Mouse (Mus musculus): Measurements from ENCODE around the gene Hhat. TPM values are rescaled to one million over a fixed set of nuclear protein-coding genes. Genes with fewer than 3 reads are reported as not detected.

Gene Hhat
- polyA plus RNA-seq, 1 experiment: not detected

- Histone ChIP-seq H3K4me1 (ENCODE audit: control insufficient read depth) (no peaks in the 10 kb centered on the region), H3K36me3 (ENCODE audit: control insufficient read depth) (no peaks in the 10 kb centered on the region), H3K9me3 (ENCODE audit: control insufficient read depth, low read length) (no peaks in the 10 kb centered on the region; the same call in 1 of the 2 replicates), H3K27me3 (ENCODE audit: control insufficient read depth) (no peaks in the 10 kb centered on the region), H3K4me3 (replicated peaks) (no peak overlapping the region)
- TF ChIP-seq GATA1 (IDR thresholded peaks at IDR 0.05; ENCODE audit: low read length) (no peak), TAL1 (IDR thresholded peaks at IDR 0.05; ENCODE audit: low read length) (no peak)
These were observed 88.6 kb downstream of the Hhat start for GRCm38 (mm10) chr1:192682219-192682951.

- Histone ChIP-seq H3K27me3 (ENCODE audit: control insufficient read depth) (no peaks in the 10 kb centered on the region), H3K9me3 (ENCODE audit: control insufficient read depth, low read length) (peaks cover 5% of the 10 kb centered on the region), H3K36me3 (ENCODE audit: control insufficient read depth) (no peaks in the 10 kb centered on the region), H3K4me3 (replicated peaks) (no peak overlapping the region), H3K4me1 (ENCODE audit: control insufficient read depth) (no peaks in the 10 kb centered on the region)
- TF ChIP-seq TAL1 (IDR thresholded peaks at IDR 0.05; ENCODE audit: low read length): no peak
- TF ChIP-seq GATA1 (IDR thresholded peaks at IDR 0.05; ENCODE audit: low read length): no peak
These were observed 93.8 kb downstream of the Hhat start for GRCm38 (mm10) chr1:192677236-192677635.

GRCm38 (mm10) chr1:192663608-192664007, 107.4 kb downstream of the Hhat start:
- Histone ChIP-seq H3K27me3 (ENCODE audit: control insufficient read depth) (no peaks in the 10 kb centered on the region), H3K36me3 (ENCODE audit: control insufficient read depth) (no peaks in the 10 kb centered on the region), H3K4me1 (ENCODE audit: control insufficient read depth) (peaks cover 6% of the 10 kb centered on the region), H3K9me3 (ENCODE audit: control insufficient read depth, low read length) (no peaks in the 10 kb centered on the region), H3K4me3 (replicated peaks) (no peak overlapping the region)
- TF ChIP-seq GATA1 (IDR thresholded peaks at IDR 0.05; ENCODE audit: low read length) (no peak), TAL1 (IDR thresholded peaks at IDR 0.05; ENCODE audit: low read length) (no peak)

- no peak overlapping the region for H3K4me3 ChIP-seq (replicated peaks)
- no peak for TF ChIP-seq GATA1 (IDR thresholded peaks at IDR 0.05; ENCODE audit: low read length)
- TF ChIP-seq TAL1 (IDR thresholded peaks at IDR 0.05; ENCODE audit: low read length): no peak
- H3K9me3 ChIP-seq (ENCODE audit: control insufficient read depth, low read length): no peaks in the 10 kb centered on the region
- peaks cover 6% of the 10 kb centered on the region for H3K4me1 ChIP-seq (ENCODE audit: control insufficient read depth)
- no peaks in the 10 kb centered on the region for H3K36me3 ChIP-seq (ENCODE audit: control insufficient read depth)
- no peaks in the 10 kb centered on the region for H3K27me3 ChIP-seq (ENCODE audit: control insufficient read depth)
These were observed 107.9 kb downstream of the Hhat start for GRCm38 (mm10) chr1:192663092-192663491.

GRCm38 (mm10) chr1:192661612-192662011, 109.4 kb downstream of the Hhat start:
- Histone ChIP-seq H3K27me3 (ENCODE audit: control insufficient read depth) (no peaks in the 10 kb centered on the region), H3K4me1 (ENCODE audit: control insufficient read depth) (peaks cover 6% of the 10 kb centered on the region), H3K36me3 (ENCODE audit: control insufficient read depth) (no peaks in the 10 kb centered on the region), H3K4me3 (replicated peaks) (no peak overlapping the region), H3K9me3 (ENCODE audit: control insufficient read depth, low read length) (no peaks in the 10 kb centered on the region)
- no peak for TF ChIP-seq GATA1 (IDR thresholded peaks at IDR 0.05; ENCODE audit: low read length)
- TF ChIP-seq TAL1 (IDR thresholded peaks at IDR 0.05; ENCODE audit: low read length): no peak

GRCm38 (mm10) chr1:192657417-192657816, 113.6 kb downstream of the Hhat start:
- H3K36me3 ChIP-seq (ENCODE audit: control insufficient read depth): no peaks in the 10 kb centered on the region
- TF ChIP-seq TAL1 (IDR thresholded peaks at IDR 0.05; ENCODE audit: low read length) (no peak), GATA1 (IDR thresholded peaks at IDR 0.05; ENCODE audit: low read length) (no peak)
- H3K4me3 ChIP-seq (replicated peaks): no peak overlapping the region
- no peaks in the 10 kb centered on the region for H3K9me3 ChIP-seq (ENCODE audit: control insufficient read depth, low read length)
- H3K4me1 ChIP-seq (ENCODE audit: control insufficient read depth): peaks cover 6% of the 10 kb centered on the region
- no peaks in the 10 kb centered on the region for H3K27me3 ChIP-seq (ENCODE audit: control insufficient read depth)

GRCm38 (mm10) chr1:192651981-192652605, 118.9 kb downstream of the Hhat start:
- no peaks in the 10 kb centered on the region for H3K27me3 ChIP-seq (ENCODE audit: control insufficient read depth)
- H3K4me1 ChIP-seq (ENCODE audit: control insufficient read depth): peaks cover 27% of the 10 kb centered on the region
- H3K9me3 ChIP-seq (ENCODE audit: control insufficient read depth, low read length): no peaks in the 10 kb centered on the region
- H3K4me3 ChIP-seq (replicated peaks): no peak overlapping the region
- TF ChIP-seq TAL1 (IDR thresholded peaks at IDR 0.05; ENCODE audit: low read length) (no peak), GATA1 (IDR thresholded peaks at IDR 0.05; ENCODE audit: low read length) (no peak)
- no peaks in the 10 kb centered on the region for H3K36me3 ChIP-seq (ENCODE audit: control insufficient read depth)

GRCm38 (mm10) chr1:192650586-192650985, 120.4 kb downstream of the Hhat start:
- Histone ChIP-seq H3K9me3 (ENCODE audit: control insufficient read depth, low read length) (no peaks in the 10 kb centered on the region), H3K4me3 (replicated peaks) (no peak overlapping the region), H3K36me3 (ENCODE audit: control insufficient read depth) (no peaks in the 10 kb centered on the region), H3K4me1 (ENCODE audit: control insufficient read depth) (peaks cover 27% of the 10 kb centered on the region), H3K27me3 (ENCODE audit: control insufficient read depth) (no peaks in the 10 kb centered on the region)
- TF ChIP-seq GATA1 (IDR thresholded peaks at IDR 0.05; ENCODE audit: low read length): no peak
- TF ChIP-seq TAL1 (IDR thresholded peaks at IDR 0.05; ENCODE audit: low read length): no peak

- peaks cover 27% of the 10 kb centered on the region for H3K4me1 ChIP-seq (ENCODE audit: control insufficient read depth)
- no peaks in the 10 kb centered on the region for H3K9me3 ChIP-seq (ENCODE audit: control insufficient read depth, low read length)
- H3K27me3 ChIP-seq (ENCODE audit: control insufficient read depth): no peaks in the 10 kb centered on the region
- H3K4me3 ChIP-seq (replicated peaks): no peak overlapping the region
- no peak for TF ChIP-seq TAL1 (IDR thresholded peaks at IDR 0.05; ENCODE audit: low read length)
- TF ChIP-seq GATA1 (IDR thresholded peaks at IDR 0.05; ENCODE audit: low read length): no peak
- no peaks in the 10 kb centered on the region for H3K36me3 ChIP-seq (ENCODE audit: control insufficient read depth)
These were observed 121.0 kb downstream of the Hhat start for GRCm38 (mm10) chr1:192650023-192650422.

Data from erythroblast, embryonic 14.5 days (primary cell).